Mouse (Mus musculus) heart, embryonic 14.5 days (tissue): ENCODE measurements at regions not wholly inside any gene's neighbourhood (a gene's known extent, or its start where the extent isn't known, plus 50 kb on each side); places are given as distances from the start of the nearest gene placed in this dataset.

Source experiments
- ATAC-seq: fragments of 200-750 bp; cut with Nextera tagmentation; 2 replicates; pipeline ENCODE4 v1.8.0; 2017; ENCODE audit warnings: low read depth, moderate TSS enrichment; ENCODE audit not compliant: insufficient number of reproducible peaks, insufficient read depth, low FRiP score
- H3K27ac ChIP-seq, 2 experiments: fragments of 200-500 bp in 1 of 2; fragments of 300-500 bp in 1 of 2; sonication (generic) in 1 of 2; replicated peaks in 1 of 2; 2 replicates each; pipeline ENCODE4 v1.5.1; 2012 to 2014; ENCODE audit warnings: low read depth in 2 of 2, low read length in 2 of 2, control low read depth in 1 of 2, mild to moderate bottlenecking in 1 of 2, mixed read lengths in 1 of 2; ENCODE audit not compliant: control insufficient read depth in 1 of 2, insufficient read depth in 1 of 2
- H3K27me3 ChIP-seq: fragments of 300-500 bp; sonication (generic); 2 replicates; pipeline ENCODE4 v1.6.1; 2014; ENCODE audit warnings: mild to moderate bottlenecking, low read length, control low read depth; ENCODE audit not compliant: control insufficient read depth, insufficient read depth
- H3K36me3 ChIP-seq: fragments of 300-500 bp; sonication (generic); 2 replicates; pipeline ENCODE4 v1.6.1; 2014; ENCODE audit warnings: mild to moderate bottlenecking, control low read depth, low read length, mixed read lengths; ENCODE audit not compliant: control insufficient read depth, insufficient read depth
- H3K4me1 ChIP-seq, 2 experiments: fragments of 200-500 bp in 1 of 2; fragments of 300-500 bp in 1 of 2; sonication (generic) in 1 of 2; 2 replicates each; pipeline ENCODE4 v1.6.1; 2012 to 2014; ENCODE audit warnings: low read length in 2 of 2, control low read depth in 1 of 2, mixed read lengths in 1 of 2; ENCODE audit not compliant: control insufficient read depth in 2 of 2, insufficient read depth in 2 of 2
- H3K4me2 ChIP-seq: fragments of 300-500 bp; sonication (generic); 2 replicates; pipeline ENCODE4 v1.6.1; 2014; ENCODE audit warnings: mild to moderate bottlenecking, low read length
- H3K4me3 ChIP-seq, 2 experiments: fragments of 200-500 bp in 1 of 2; fragments of 300-500 bp in 1 of 2; sonication (generic) in 1 of 2; 2 replicates each; pipeline ENCODE4 v1.5.1; 2012 to 2014; ENCODE audit warnings: low read length in 2 of 2, mild to moderate bottlenecking in 2 of 2, control low read depth in 1 of 2, low read depth in 1 of 2, moderate library complexity in 1 of 2; ENCODE audit not compliant: control insufficient read depth in 1 of 2, insufficient read depth in 1 of 2
- H3K9ac ChIP-seq: fragments of 300-500 bp; sonication (generic); 2 replicates; pipeline ENCODE4 v1.6.1; 2014; ENCODE audit warnings: mild to moderate bottlenecking, low read length
- H3K9me3 ChIP-seq: fragments of 300-500 bp; sonication (generic); 2 replicates; pipeline ENCODE4 v1.6.1; 2016; ENCODE audit warnings: low read length, control low read depth; ENCODE audit not compliant: control insufficient read depth
- WGBS: fragments of 180-500 bp; shearing (Covaris S2); extraction: QIAGEN DNeasy Blood & Tissue Kit; methylation state at CpG from one replicate; pipeline ENCODE4 v1.1.7; 2014; 5-methylcytosine and 5-hydroxymethylcytosine counted together

GRCm38 (mm10) chr12:26244701-26245100, 170.4 kb downstream of the Rnf144a start:
- no peak for ATAC-seq
- H3K27me3 ChIP-seq, result no peaks in the 10 kb centered on the region
- H3K36me3 ChIP-seq, result no peaks in the 10 kb centered on the region
- H3K9me3 ChIP-seq, result no peaks in the 10 kb centered on the region
- WGBS, result 91% methylated on average over 6 of the region's 6 CpGs
- no peak overlapping the region for H3K4me2 ChIP-seq
- H3K27ac ChIP-seq, result no peak overlapping the region
- no peak overlapping the region for H3K4me3 ChIP-seq
- no peaks in the 10 kb centered on the region for H3K4me1 ChIP-seq
- H3K9ac ChIP-seq, result no peak overlapping the region

DNA sequence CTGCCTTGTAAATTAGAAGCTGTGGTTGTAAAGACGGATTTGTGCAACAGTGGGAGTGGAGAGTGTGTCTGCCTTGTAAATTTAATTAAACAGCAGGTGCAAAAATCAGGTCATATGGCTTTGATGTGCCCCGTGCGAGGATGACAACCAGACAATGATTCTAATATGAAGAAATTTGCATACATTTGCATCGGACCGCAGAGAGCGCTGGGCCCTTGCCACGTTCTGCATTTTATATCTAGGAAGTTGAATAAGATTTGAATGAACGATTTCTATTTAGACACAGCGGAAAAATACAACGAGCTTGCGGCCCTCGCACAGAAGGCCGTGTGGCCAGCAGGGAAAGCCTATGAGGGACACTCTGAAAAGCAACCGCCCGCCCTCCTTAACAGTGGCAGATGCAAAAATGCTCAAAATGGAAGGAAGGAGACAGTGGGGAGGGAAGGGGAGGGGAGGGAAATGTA, 187.5 kb downstream of the Rnf144a start:
- Histone ChIP-seq H3K9me3 (no peaks in the 10 kb centered on the region), H3K4me3 (no peak overlapping the region), H3K27ac (no peak overlapping the region), H3K36me3 (no peaks in the 10 kb centered on the region), H3K9ac (no peak overlapping the region), H3K4me1 (no peaks in the 10 kb centered on the region), H3K27me3 (no peaks in the 10 kb centered on the region), H3K4me2 (no peak overlapping the region)
- ATAC-seq, result no peak
- WGBS, result 86% methylated on average over 15 of the region's 15 CpGs

DNA sequence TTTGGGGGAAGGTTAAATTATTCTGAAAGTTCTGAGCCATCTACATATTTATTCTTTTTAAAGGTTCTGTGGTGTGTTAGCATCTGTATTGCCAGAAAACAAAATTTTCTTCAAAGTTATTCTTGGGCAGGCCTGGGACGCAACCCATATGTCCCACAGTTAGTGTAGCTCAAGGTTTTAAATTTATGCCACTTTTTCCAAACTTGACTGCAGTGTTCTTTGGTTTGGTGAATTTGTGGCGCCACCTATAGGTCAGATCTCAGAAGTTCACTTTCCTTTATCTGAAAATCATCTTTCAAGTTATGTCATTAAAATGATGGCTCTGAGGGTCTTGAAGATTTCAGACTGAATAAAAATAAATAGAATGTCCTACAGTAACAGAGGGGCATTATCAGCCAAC, 188.7 kb downstream of the Rnf144a start:
- H3K4me3 ChIP-seq, result no peak overlapping the region
- no peaks in the 10 kb centered on the region for H3K9me3 ChIP-seq
- WGBS, result 12% methylated on average over 2 of the region's 2 CpGs
- no peak overlapping the region for H3K4me2 ChIP-seq
- ATAC-seq, result no peak
- no peak overlapping the region for H3K9ac ChIP-seq
- H3K27me3 ChIP-seq, result no peaks in the 10 kb centered on the region
- H3K27ac ChIP-seq, result no peak overlapping the region
- no peaks in the 10 kb centered on the region for H3K36me3 ChIP-seq
- H3K4me1 ChIP-seq, result no peaks in the 10 kb centered on the region

DNA sequence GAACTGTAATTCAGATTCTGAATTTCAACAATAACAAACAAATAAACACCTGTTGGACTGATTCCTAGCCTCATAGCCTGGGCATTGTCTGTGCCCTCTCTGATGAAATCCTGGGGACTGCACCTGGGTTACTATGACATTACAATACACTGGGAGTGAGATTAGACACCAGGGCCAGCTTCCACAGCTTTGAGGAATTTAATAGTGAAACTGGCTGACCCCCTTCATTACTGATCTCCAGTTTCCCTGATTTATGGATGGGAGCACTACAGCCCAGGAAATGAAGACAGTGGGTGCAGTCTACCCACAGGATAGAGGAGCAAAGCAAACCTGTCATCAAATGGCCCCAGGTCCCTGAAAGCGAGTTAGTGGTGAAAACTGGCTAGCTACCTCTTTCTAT, 202.6 kb downstream of the Rnf144a start:
- Histone ChIP-seq H3K36me3 (no peaks in the 10 kb centered on the region), H3K27me3 (no peaks in the 10 kb centered on the region), H3K9ac (no peak overlapping the region), H3K9me3 (no peaks in the 10 kb centered on the region), H3K4me3 (no peak overlapping the region), H3K4me1 (peaks cover 0 to 6% of the 10 kb centered on the region in 2 experiments; a peak in 1 of 4 replicates), H3K27ac (no peak overlapping the region), H3K4me2 (no peak overlapping the region)
- ATAC-seq, result no peak
- 75% methylated on average over 1 of the region's 1 CpGs for WGBS

- Histone ChIP-seq H3K9ac (no peak overlapping the region), H3K36me3 (no peaks in the 10 kb centered on the region), H3K4me1 (peaks cover 0 to 6% of the 10 kb centered on the region in 2 experiments; a peak in 1 of 4 replicates), H3K27me3 (no peaks in the 10 kb centered on the region), H3K9me3 (no peaks in the 10 kb centered on the region), H3K4me3 (no peak overlapping the region), H3K27ac (no peak overlapping the region), H3K4me2 (no peak overlapping the region)
- ATAC-seq, result no peak
- 78% methylated on average over 10 of the region's 10 CpGs for WGBS
Measured at GRCm38 (mm10) chr12:26211423-26211822, 203.6 kb downstream of the Rnf144a start.

- Histone ChIP-seq H3K4me1 (peaks cover 0 to 5% of the 10 kb centered on the region in 2 experiments; a peak in 1 of 4 replicates), H3K4me3 (no peak overlapping the region), H3K27me3 (no peaks in the 10 kb centered on the region), H3K36me3 (no peaks in the 10 kb centered on the region), H3K9ac (no peak overlapping the region), H3K9me3 (no peaks in the 10 kb centered on the region), H3K27ac (no peak overlapping the region), H3K4me2 (no peak overlapping the region)
- WGBS, result 87% methylated on average over 4 of the region's 4 CpGs
- no peak for ATAC-seq
Measured at GRCm38 (mm10) chr12:26206751-26207150, 208.3 kb downstream of the Rnf144a start.

DNA sequence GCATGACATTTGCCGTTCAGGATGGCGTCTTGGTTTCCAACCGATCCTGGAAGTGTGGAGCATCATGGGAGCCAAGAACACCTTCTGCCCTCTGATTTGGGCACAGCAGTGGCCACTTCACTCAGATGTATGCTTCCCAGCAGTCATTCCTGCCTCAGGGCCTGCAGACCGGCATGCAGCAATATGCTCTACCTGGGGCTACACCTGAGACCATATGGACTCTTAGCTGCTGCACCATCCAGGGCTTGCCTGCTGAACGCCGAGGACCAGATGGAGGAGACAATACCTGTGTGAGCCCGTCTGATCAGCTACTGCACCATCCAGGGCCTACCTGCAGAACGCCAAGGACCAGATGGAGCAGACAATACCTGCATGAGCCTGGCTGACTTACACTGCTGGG, 209.0 kb downstream of the Rnf144a start:
- H3K4me1 ChIP-seq, result peaks cover 0 to 5% of the 10 kb centered on the region in 2 experiments; a peak in 1 of 4 replicates
- H3K4me3 ChIP-seq, result no peak overlapping the region
- H3K9me3 ChIP-seq, result no peaks in the 10 kb centered on the region
- H3K9ac ChIP-seq, result no peak overlapping the region
- no peak for ATAC-seq
- H3K27me3 ChIP-seq, result no peaks in the 10 kb centered on the region
- no peak overlapping the region for H3K4me2 ChIP-seq
- H3K27ac ChIP-seq, result no peak overlapping the region
- H3K36me3 ChIP-seq, result no peaks in the 10 kb centered on the region
- 95% methylated on average over 8 of the region's 8 CpGs for WGBS

DNA sequence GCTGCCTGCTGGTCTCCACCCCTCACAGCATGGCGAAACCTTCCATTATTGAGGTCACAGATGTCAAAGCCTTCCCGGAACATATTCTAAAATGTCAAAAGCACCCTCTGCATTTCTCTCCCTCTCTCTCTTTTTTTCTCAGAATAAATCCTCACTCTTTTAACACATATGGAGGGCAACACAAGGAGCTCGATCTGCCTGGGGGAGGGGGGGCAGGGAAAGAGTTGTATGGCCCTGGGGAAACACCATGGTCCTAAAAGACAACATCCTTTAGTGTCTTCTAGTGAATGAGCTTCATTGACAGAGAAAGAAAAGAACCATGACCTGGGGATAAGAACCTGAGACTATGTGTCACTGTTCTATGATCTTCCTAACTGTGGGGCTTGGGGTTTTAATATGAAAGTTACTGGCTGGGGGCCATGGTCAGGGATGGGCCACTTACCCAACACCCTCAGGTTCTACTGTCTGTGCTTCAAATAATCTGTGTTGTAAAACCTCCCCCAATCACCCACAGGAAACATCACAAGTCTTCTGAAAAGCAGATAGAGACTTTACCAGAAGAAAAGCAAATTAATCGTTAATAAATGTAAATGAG, 223.0 kb downstream of the Rnf144a start:
- Histone ChIP-seq H3K4me3 (no peak overlapping the region), H3K27ac (no peak overlapping the region), H3K4me2 (peak overlapping the region; percentile 23), H3K36me3 (no peaks in the 10 kb centered on the region), H3K9ac (no peak overlapping the region), H3K9me3 (no peaks in the 10 kb centered on the region), H3K27me3 (no peaks in the 10 kb centered on the region), H3K4me1 (peaks cover 9 to 10% of the 10 kb centered on the region in 2 experiments; a peak in 3 of 4 replicates)
- no peak for ATAC-seq
- 41% methylated on average over 4 of the region's 4 CpGs for WGBS
